Mouse (Mus musculus) C2C12 (cell line): ENCODE data around the gene Sept12.

ENCODE experiments used
- CTCF ChIP-seq: IDR thresholded peaks from one replicate; pipeline ENCODE4 v1.5.1; 2011; ENCODE audit not compliant: control insufficient read depth, insufficient read depth, insufficient read length
- MAX ChIP-seq: IDR thresholded peaks from one replicate; pipeline ENCODE4 v1.6.1; 2011; ENCODE audit warnings: mild to moderate bottlenecking, control low read depth

DNA sequence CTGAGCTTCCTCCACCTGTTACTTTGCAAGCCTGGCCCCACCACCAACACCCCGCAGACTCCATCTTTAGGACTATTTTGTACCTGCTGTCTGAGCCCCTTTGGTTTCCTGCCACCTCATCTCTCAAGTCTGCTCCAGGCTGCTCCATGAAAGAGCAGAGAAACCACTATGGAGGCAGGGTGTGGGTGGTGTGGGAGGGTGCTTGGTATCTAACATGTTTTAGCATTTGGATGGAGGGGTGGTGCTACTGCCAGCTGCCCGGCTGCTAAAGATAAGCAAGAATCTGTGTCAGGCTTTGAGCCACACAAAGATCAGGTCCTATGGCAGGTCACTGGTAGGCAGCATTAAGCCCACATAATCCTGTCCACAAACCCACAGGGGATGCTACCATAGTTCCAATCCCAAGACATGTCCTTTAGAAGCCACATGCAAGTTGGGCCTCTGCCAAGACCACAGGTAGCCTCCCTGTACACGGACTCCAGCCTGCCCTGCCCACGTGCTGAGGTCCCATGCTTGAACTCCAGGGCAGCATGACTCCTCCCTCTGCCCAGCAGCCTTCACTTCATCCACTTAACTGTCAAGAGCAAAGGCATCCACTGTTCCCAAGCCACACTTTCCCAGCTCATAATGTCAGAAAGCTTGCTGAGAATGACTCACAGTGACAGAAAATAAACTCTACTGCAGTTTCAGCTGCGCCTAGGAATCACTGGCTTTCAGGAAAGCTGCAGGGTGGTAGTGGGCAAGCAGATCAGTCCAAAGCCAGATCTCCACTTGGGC is 19.2 kb downstream of the Sept12 start:
- no peak for TF ChIP-seq CTCF
- TF ChIP-seq MAX: no peak
